1 mouse cellular context compared by ENCODE assay signal in genomic region chr8:95853102-95853843, GRCm38 (mm10).
TF ChIP-seq lines count a peak whose summit lies in the region.

Gene Slc38a7 (minus strand): TSS chr8:95853539.

TF ChIP-seq in CH12.LX, 34 proteins besides CTCF, POLR2A, EP300 and RAD21 (continued from another document):
- peak; percentile 60 for TF ChIP-seq ETS1 (conservative IDR thresholded peaks at IDR 0.05; ENCODE audit: low read depth, low read length)
- TF ChIP-seq NELFE (IDR thresholded peaks at IDR 0.05; ENCODE audit: low read depth, low read length) = peak; percentile 88
- peak; percentile 98 for TF ChIP-seq USF1 (IDR thresholded peaks at IDR 0.05; ENCODE audit: low read depth, low read length)
- peak; percentile 55 for TF ChIP-seq NRF1 (IDR thresholded peaks at IDR 0.05; ENCODE audit: low read depth, low read length)
- TF ChIP-seq GABPA (IDR thresholded peaks at IDR 0.05; ENCODE audit: insufficient replicate concordance, low read depth, low read length) = peak; percentile 66; the same call in 1 of the 2 replicates
